Mouse (Mus musculus): ENCODE data around the gene Rnase2b. TPM values are rescaled to one million over a fixed set of nuclear protein-coding genes. Genes with fewer than 3 reads are reported as not detected.
"Not testable (repeated sequence)": the region's sequence is repeated elsewhere in the genome, so short reads cannot be mapped to it uniquely, and the experiment has no call there.

Gene Rnase2b
- polyA plus RNA-seq, 1 experiment from 2014 or later, result not detected

DNA sequence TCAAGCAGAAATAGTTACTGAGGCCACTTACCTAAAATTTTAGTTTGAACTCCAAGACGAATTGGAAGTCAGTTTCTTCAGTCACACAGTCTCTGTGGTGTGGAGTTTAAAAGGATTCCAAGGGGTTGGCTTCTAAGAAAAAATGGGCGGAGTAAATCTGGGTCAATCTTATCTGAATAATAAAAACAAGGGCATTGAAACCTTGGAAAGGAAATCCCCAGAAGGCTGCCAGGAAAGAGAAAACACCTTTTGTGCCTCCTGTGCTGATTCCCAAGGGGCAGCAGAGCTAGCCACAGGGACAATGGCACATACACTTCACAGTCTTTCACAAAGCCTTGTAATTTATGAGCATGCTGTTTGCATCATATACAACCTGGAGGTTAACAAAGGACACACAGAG lies 15.4 kb upstream of the Rnase2b start, which contains the start of gene Rnase1:
Gene Rnase1 (minus strand): TSS at position 101 of the 400 bp plus-strand sequence.
- no peak for ATAC-seq
- Histone ChIP-seq H3K4me3 (replicated peaks; ENCODE audit: low read length) (no peak within 1 kb of the TSS), H3K4me1 (replicated peaks; ENCODE audit: control insufficient read depth, insufficient read depth, low read length) (0 out of 2 replicates have a peak, but pooled peaks cover 3% of the 10 kb centered on the region), H3K36me3 (ENCODE audit: control insufficient read depth, insufficient read depth) (no peaks in the 10 kb centered on the region), H3K27ac (ENCODE audit: low read length) (no peak within 1 kb of the TSS), H3K9me3 (ENCODE audit: control insufficient read depth, low read length) (no peaks in the 10 kb centered on the region), H3K4me2 (ENCODE audit: low read length) (no peak within 1 kb of the TSS), H3K27me3 (replicated peaks; ENCODE audit: control insufficient read depth, insufficient read depth, low read length) (no peaks in the 10 kb centered on the region), H3K9ac (replicated peaks; ENCODE audit: low read depth, low read length) (no peak within 1 kb of the TSS)
- WGBS, result 18% methylated on average over 2 of the region's 2 CpGs

DNA sequence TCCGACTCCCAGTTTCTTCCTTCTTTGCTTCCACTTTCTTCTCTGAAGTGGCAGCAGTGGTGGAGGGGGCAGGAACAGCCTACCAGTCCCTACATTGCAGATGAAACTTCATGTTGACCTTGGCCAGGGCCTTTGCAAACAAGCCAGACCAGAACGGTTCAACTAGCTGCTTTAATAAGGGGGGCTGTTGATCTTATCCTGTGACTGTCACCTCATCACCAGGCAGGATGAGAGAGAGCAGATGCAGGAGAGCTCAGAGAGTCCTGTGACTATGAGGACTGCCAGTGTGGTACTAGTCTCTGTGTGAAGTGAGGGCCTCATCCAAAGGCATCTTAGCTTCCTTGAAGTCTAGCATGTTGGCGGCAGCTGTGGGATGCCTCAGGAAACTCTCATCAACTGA lies 14.1 kb upstream of the Rnase2b start:
- H3K27ac ChIP-seq (ENCODE audit: low read length), result no peak overlapping the region
- no peaks in the 10 kb centered on the region for H3K36me3 ChIP-seq (ENCODE audit: control insufficient read depth, insufficient read depth)
- H3K9ac ChIP-seq (replicated peaks; ENCODE audit: low read depth, low read length), result no peak overlapping the region
- ATAC-seq, result no peak
- no peak overlapping the region for H3K4me2 ChIP-seq (ENCODE audit: low read length)
- H3K27me3 ChIP-seq (replicated peaks; ENCODE audit: control insufficient read depth, insufficient read depth, low read length), result no peaks in the 10 kb centered on the region
- no peak overlapping the region for H3K4me3 ChIP-seq (replicated peaks; ENCODE audit: low read length)
- H3K9me3 ChIP-seq (ENCODE audit: control insufficient read depth, low read length), result no peaks in the 10 kb centered on the region
- 0 out of 2 replicates have a peak, but pooled peaks cover 3% of the 10 kb centered on the region for H3K4me1 ChIP-seq (replicated peaks; ENCODE audit: control insufficient read depth, insufficient read depth, low read length)
- 87% methylated on average over 3 of the region's 3 CpGs for WGBS

DNA sequence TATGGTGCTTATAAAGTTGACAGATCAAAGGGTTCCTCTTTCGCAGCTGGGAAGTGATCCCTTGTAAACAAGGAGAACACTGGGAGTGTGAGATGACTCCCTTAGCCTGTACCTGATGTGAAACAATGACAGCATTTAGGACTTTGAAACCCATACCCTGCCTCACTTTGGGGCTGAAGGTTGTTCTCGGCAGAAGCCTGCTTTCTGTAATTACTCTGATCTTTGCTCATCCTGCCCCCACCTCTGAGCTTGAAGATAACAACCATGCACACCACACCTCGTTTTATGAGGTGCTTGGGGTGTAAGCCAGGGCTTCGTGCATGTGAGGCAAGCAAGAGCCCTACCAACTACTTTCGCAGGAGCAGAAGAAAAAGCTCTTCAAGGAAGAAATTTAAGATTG lies 12.9 kb upstream of the Rnase2b start:
- Histone ChIP-seq H3K4me1 (replicated peaks; ENCODE audit: control insufficient read depth, insufficient read depth, low read length) (0 out of 2 replicates have a peak, but pooled peaks cover 3% of the 10 kb centered on the region), H3K27ac (ENCODE audit: low read length) (no peak overlapping the region), H3K36me3 (ENCODE audit: control insufficient read depth, insufficient read depth) (no peaks in the 10 kb centered on the region), H3K9ac (replicated peaks; ENCODE audit: low read depth, low read length) (no peak overlapping the region), H3K4me2 (ENCODE audit: low read length) (no peak overlapping the region), H3K9me3 (ENCODE audit: control insufficient read depth, low read length) (no peaks in the 10 kb centered on the region), H3K27me3 (replicated peaks; ENCODE audit: control insufficient read depth, insufficient read depth, low read length) (no peaks in the 10 kb centered on the region), H3K4me3 (replicated peaks; ENCODE audit: low read length) (no peak overlapping the region)
- ATAC-seq, result no peak
- WGBS, result 75% methylated on average over 5 of the region's 5 CpGs

DNA sequence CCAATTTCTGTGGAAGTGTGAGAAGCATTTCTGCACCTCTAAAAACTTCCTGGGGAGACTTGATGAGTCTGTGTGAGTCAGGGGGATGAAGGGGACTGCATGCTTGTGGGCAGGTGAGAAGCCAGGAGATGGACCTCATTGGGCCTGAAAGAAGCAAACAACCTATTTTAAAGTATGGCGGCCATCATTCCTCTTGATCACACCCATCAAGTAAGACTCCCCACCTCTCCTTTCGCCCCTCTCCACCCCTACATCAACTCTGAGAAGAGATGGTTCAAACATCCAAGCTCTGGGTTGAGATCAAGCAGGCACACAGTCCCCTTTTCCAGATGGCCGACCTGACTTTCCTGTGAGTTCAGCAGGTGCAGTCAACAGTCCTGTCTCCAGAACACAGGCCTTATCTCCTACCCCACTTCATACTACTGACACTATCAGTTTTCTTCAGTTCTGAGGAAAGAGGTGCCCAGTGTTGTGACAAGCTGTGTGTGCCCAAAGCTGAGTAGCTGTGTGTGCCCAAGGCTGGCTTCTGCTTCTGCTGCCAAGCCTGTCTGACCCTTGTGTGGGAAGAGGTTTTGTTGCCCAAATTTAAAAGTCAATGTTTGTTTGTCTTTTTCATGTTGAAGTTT lies 11.7 kb upstream of the Rnase2b start:
- Histone ChIP-seq H3K9me3 (ENCODE audit: control insufficient read depth, low read length) (no peaks in the 10 kb centered on the region), H3K4me3 (replicated peaks; ENCODE audit: low read length) (no peak overlapping the region), H3K36me3 (ENCODE audit: control insufficient read depth, insufficient read depth) (no peaks in the 10 kb centered on the region), H3K9ac (replicated peaks; ENCODE audit: low read depth, low read length) (no peak overlapping the region), H3K27ac (ENCODE audit: low read length) (no peak overlapping the region), H3K4me1 (replicated peaks; ENCODE audit: control insufficient read depth, insufficient read depth, low read length) (0 out of 2 replicates have a peak, but pooled peaks cover 3% of the 10 kb centered on the region), H3K4me2 (ENCODE audit: low read length) (no peak overlapping the region), H3K27me3 (replicated peaks; ENCODE audit: control insufficient read depth, insufficient read depth, low read length) (no peaks in the 10 kb centered on the region)
- WGBS, result 84% methylated on average over 3 of the region's 3 CpGs
- no peak for ATAC-seq

DNA sequence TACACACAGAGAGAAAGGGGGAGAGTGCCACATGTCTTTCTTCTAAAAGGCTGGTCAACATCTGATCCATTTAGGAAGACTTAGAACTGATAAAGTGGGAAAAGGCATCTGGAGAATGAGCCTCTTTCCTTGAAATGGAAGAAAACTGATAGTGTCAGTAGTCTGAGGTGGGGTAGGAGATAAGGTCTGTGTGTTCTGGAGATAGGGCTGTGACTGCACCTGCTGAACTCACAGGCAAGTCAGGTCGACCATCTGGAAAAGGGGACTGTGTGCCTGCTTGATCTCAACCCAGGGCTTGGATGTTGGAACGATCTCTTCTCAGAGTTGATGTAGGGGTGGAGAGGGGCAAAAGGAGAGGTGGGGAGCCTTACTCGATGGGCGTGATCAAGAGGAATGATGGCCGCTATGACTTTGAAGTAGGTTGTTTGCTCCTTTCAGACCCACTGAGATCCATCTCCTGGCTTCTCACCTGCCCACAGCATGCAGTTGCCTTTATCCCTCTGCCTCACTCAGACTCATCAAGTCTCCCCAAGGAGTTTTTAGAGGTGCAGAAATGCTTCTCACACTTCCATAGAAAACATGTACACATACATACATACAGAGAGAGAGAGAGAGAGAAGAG lies 9.7 kb upstream of the Rnase2b start:
- H3K4me3 ChIP-seq (replicated peaks; ENCODE audit: low read length), result no peak overlapping the region
- no peak for ATAC-seq
- H3K9me3 ChIP-seq (ENCODE audit: control insufficient read depth, low read length), result no peaks in the 10 kb centered on the region
- no peak overlapping the region for H3K9ac ChIP-seq (replicated peaks; ENCODE audit: low read depth, low read length)
- H3K36me3 ChIP-seq (ENCODE audit: control insufficient read depth, insufficient read depth), result no peaks in the 10 kb centered on the region
- H3K4me2 ChIP-seq (ENCODE audit: low read length), result no peak overlapping the region
- H3K27ac ChIP-seq (ENCODE audit: low read length), result no peak overlapping the region
- no peaks in the 10 kb centered on the region for H3K27me3 ChIP-seq (replicated peaks; ENCODE audit: control insufficient read depth, insufficient read depth, low read length)
- no peaks in the 10 kb centered on the region for H3K4me1 ChIP-seq (replicated peaks; ENCODE audit: control insufficient read depth, insufficient read depth, low read length)
- 90% methylated on average over 5 of the region's 5 CpGs for WGBS

DNA sequence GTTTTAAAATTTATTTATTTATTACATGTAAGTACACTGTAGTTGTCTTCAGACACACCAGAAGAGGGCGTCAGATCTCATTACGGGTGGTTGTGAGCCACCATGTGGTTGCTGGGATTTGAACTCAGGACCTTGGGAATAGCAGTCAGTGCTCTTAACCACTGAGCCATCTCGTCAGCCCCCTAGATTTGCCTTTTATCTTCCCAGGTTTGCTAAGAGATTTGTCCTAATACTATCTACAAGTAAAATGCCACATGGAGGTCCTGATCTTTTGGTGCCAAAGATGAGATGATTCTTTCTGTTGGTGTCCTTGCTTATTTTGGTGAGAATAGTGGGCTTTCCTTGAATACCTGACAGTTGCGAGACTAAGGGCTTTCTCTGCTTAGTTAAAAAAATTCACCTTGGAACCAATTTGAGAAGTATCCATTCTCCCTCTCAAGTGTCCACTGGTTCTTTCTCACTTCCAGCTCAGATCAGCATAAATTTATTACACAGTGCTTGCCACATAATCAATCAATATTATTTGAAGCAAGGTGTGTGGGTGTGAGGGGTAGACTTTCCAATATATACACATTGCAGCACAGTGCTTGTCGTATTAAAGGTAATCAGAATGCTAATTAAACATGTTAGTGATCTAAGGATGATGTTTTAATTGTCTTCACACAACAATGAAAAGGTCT lies 5.9 kb upstream of the Rnase2b start:
- Histone ChIP-seq H3K9ac (replicated peaks; ENCODE audit: low read depth, low read length) (no peak overlapping the region), H3K27ac (ENCODE audit: low read length) (no peak overlapping the region), H3K36me3 (ENCODE audit: control insufficient read depth, insufficient read depth) (no peaks in the 10 kb centered on the region), H3K27me3 (replicated peaks; ENCODE audit: control insufficient read depth, insufficient read depth, low read length) (no peaks in the 10 kb centered on the region), H3K9me3 (ENCODE audit: control insufficient read depth, low read length) (no peaks in the 10 kb centered on the region), H3K4me2 (ENCODE audit: low read length) (no peak overlapping the region), H3K4me1 (replicated peaks; ENCODE audit: control insufficient read depth, insufficient read depth, low read length) (no peaks in the 10 kb centered on the region), H3K4me3 (replicated peaks; ENCODE audit: low read length) (no peak overlapping the region)
- WGBS, result 88% methylated on average over 5 of the region's 5 CpGs
- no peak for ATAC-seq

DNA sequence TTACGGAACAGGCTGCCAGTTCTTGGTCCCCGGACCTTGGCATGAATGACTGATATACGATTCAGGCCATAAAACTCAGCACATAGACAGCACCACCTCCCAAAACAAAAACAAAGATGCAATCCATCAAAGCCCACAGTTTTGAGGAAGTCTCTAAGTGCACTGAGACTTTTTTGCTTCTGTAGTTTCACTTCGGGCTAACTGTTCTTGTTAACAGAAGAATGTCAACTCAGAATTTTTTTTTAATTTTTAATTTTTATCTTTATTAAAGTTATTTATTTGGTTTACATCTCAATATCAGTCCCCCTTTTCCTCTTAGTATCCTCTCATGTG lies 5.4 kb upstream of the Rnase2b start:
- H3K27ac ChIP-seq (ENCODE audit: low read length), result no peak overlapping the region
- no peak for ATAC-seq
- WGBS, result 80% methylated on average over 4 of the region's 4 CpGs
- no peaks in the 10 kb centered on the region for H3K9me3 ChIP-seq (ENCODE audit: control insufficient read depth, low read length)
- H3K4me1 ChIP-seq (replicated peaks; ENCODE audit: control insufficient read depth, insufficient read depth, low read length), result no peaks in the 10 kb centered on the region
- no peaks in the 10 kb centered on the region for H3K27me3 ChIP-seq (replicated peaks; ENCODE audit: control insufficient read depth, insufficient read depth, low read length)
- no peak overlapping the region for H3K9ac ChIP-seq (replicated peaks; ENCODE audit: low read depth, low read length)
- no peaks in the 10 kb centered on the region for H3K36me3 ChIP-seq (ENCODE audit: control insufficient read depth, insufficient read depth)
- no peak overlapping the region for H3K4me3 ChIP-seq (replicated peaks; ENCODE audit: low read length)
- H3K4me2 ChIP-seq (ENCODE audit: low read length), result no peak overlapping the region

DNA sequence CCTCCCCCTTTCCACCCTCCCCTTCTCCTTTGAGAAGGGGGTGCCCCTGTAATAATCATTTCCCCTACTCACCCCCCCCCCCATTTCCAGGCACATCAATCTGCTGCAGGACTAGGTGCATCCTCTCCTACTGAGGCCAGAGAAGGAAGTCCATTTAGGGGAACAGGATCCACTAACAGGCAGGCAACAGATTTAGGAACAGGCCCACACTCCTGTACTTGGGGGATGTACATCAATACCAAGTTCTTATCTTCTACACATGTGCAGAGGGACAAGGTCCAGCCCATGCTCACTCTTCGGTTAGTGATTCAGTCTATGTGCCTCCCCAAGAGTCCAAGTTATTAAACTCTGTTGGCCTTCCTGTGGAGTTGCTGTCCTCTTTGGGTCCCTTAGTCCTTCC lies 5.0 kb upstream of the Rnase2b start:
- no peaks in the 10 kb centered on the region for H3K36me3 ChIP-seq (ENCODE audit: control insufficient read depth, insufficient read depth)
- H3K4me3 ChIP-seq (replicated peaks; ENCODE audit: low read length), result no peak overlapping the region
- ATAC-seq, result no peak
- no peak overlapping the region for H3K9ac ChIP-seq (replicated peaks; ENCODE audit: low read depth, low read length)
- H3K9me3 ChIP-seq (ENCODE audit: control insufficient read depth, low read length), result no peaks in the 10 kb centered on the region
- no peaks in the 10 kb centered on the region for H3K27me3 ChIP-seq (replicated peaks; ENCODE audit: control insufficient read depth, insufficient read depth, low read length)
- H3K4me1 ChIP-seq (replicated peaks; ENCODE audit: control insufficient read depth, insufficient read depth, low read length), result no peaks in the 10 kb centered on the region
- H3K4me2 ChIP-seq (ENCODE audit: low read length), result no peak overlapping the region
- no peak overlapping the region for H3K27ac ChIP-seq (ENCODE audit: low read length)
- WGBS, result 94% methylated on average over 1 of the region's 1 CpGs

DNA sequence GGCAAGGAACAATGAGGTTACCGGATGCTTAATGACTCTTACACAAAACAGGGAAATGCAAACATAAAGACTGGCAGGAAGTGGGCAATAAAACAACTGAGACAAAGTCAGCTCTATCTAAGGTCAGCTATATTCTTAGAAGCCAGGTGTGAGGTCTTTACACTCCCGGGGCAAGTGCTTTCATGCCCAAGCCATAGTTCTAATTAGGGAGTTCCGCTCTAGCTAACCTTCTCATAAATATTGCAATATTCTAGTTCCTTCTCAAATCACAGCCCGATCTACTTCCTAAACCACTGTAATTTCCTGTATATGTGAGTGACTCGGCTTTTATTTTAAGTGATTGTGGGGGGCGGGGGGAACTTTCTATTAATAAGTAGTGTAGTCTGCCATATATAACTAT lies 1.3 kb downstream of the Rnase2b start:
- not testable (repeated sequence) for H3K9ac ChIP-seq (replicated peaks; ENCODE audit: low read depth, low read length); H3K36me3 ChIP-seq (ENCODE audit: control insufficient read depth, insufficient read depth); H3K4me3 ChIP-seq (replicated peaks; ENCODE audit: low read length); H3K9me3 ChIP-seq (ENCODE audit: control insufficient read depth, low read length); H3K27ac ChIP-seq (ENCODE audit: low read length); H3K4me2 ChIP-seq (ENCODE audit: low read length); H3K4me1 ChIP-seq (replicated peaks; ENCODE audit: control insufficient read depth, insufficient read depth, low read length); ATAC-seq; H3K27me3 ChIP-seq (replicated peaks; ENCODE audit: control insufficient read depth, insufficient read depth, low read length)
- WGBS, result 88% methylated on average over 6 of the region's 6 CpGs

Data from forebrain, embryonic 16.5 days (tissue).